Comparison of ENCODE assay signal across 8 mouse cellular contexts in genomic region chr13:85287876-85288573, GRCm38 (mm10). TPM values are rescaled to one million over a fixed set of nuclear protein-coding genes. Genes with fewer than 3 reads are reported as not detected.
DNase-seq lines count a peak whose midpoint lies in the region; ATAC-seq lines count a peak whose summit lies in the region.

No protein-coding gene starts in this region.

- H3K4me2 ChIP-seq in heart, embryonic 12.5 days: peak overlapping the region; percentile 58
- peak overlapping the region; percentile 62 for H3K4me2 ChIP-seq in stomach, embryonic 15.5 days

- WGBS in heart, embryonic 12.5 days: under 1% methylated on average over 24 of the region's 25 CpGs
- WGBS in stomach, embryonic 15.5 days: under 1% methylated on average over 25 of the region's 25 CpGs

- peak overlapping the region; percentile 100 for H3K9ac ChIP-seq in heart, embryonic 12.5 days
- peak overlapping the region; percentile 100 for H3K9ac ChIP-seq in stomach, embryonic 15.5 days

- peak overlapping the region; percentile 99 for H3K27ac ChIP-seq in heart, embryonic 12.5 days (ENCODE audit: poor library complexity, severe bottlenecking)
- peak overlapping the region; percentile 100 for H3K27ac ChIP-seq in stomach, embryonic 15.5 days

- H3K9me3 ChIP-seq in heart, embryonic 12.5 days (replicated peaks): 0 out of 2 replicates have a peak, but pooled peaks cover 3% of the 10 kb centered on the region
- no peaks in the 10 kb centered on the region for H3K9me3 ChIP-seq in stomach, embryonic 15.5 days

- peak overlapping the region; percentile 99 for H3K4me3 ChIP-seq in heart, embryonic 12.5 days
- peak overlapping the region; percentile 99 for H3K4me3 ChIP-seq in stomach, embryonic 15.5 days (replicated peaks)

- peak; percentile 8 for ATAC-seq in heart, embryonic 12.5 days (ENCODE audit: insufficient number of reproducible peaks, low FRiP score)
- ATAC-seq in megakaryocyte progenitor cell, adult 5-6 weeks (replicated peaks; ENCODE audit: poor library complexity): peak; percentile 8; the same call in 1 of the 2 replicates
- ATAC-seq in stomach, embryonic 15.5 days (ENCODE audit: insufficient read depth, low FRiP score, low read depth): no peak

- no peaks in the 10 kb centered on the region for H3K27me3 ChIP-seq in heart, embryonic 12.5 days (replicated peaks)
- no peaks in the 10 kb centered on the region for H3K27me3 ChIP-seq in stomach, embryonic 15.5 days (replicated peaks)

- 0 out of 2 replicates have a peak, but pooled peaks cover 7% of the 10 kb centered on the region for H3K4me1 ChIP-seq in heart, embryonic 12.5 days (replicated peaks)
- no peaks in the 10 kb centered on the region for H3K4me1 ChIP-seq in stomach, embryonic 15.5 days

- peak; percentile 10 to 11 for DNase-seq in cerebellum, postnatal 10 days
- no peak for DNase-seq in cerebellum, postnatal 4 days (ENCODE audit: low spot score in 2 of 2)
- peak; percentile 27 for DNase-seq in ES-CJ7 (ENCODE audit: low read depth, low spot score)
- DNase-seq in embryo, embryonic 11.5 days (ENCODE audit: low read depth, low spot score): peak; percentile 17
- DNase-seq in kidney, postnatal 25 days: peak; percentile 20 to 56

- no peaks in the 10 kb centered on the region for H3K36me3 ChIP-seq in heart, embryonic 12.5 days
- no peaks in the 10 kb centered on the region for H3K36me3 ChIP-seq in stomach, embryonic 15.5 days

RNA-seq across cellular contexts. Expression of gene Rasa1, which starts 0.9 kb away (rescaled TPM):
- 41.3 and 44.0 TPM in 2 replicates for polyA plus RNA-seq in heart, embryonic 12.5 days (2016; fragmentation: Nextera tagmentation; extraction: Ambion mirVana)
- total RNA-seq in megakaryocyte progenitor cell, adult 5-6 weeks (2015): 79.0 and 82.7 TPM in 2 replicates
- total RNA-seq in megakaryocyte progenitor cell, adult 5-6 weeks (2017): 51.4 and 57.1 TPM in 2 replicates
- 39.0 and 41.0 TPM in 2 replicates for polyA plus RNA-seq in stomach, embryonic 15.5 days (2015; fragmentation: Nextera tagmentation; extraction: Ambion mirVana)

Comparison
In these comparisons a context has a peak if more than half of its experiments do, and no peak if none do; other contexts are left out.
1. DNase-seq: peak in cerebellum, postnatal 10 days (2 of 2), ES-CJ7 (single experiment), embryo, embryonic 11.5 days (single experiment) and kidney, postnatal 25 days (2 of 2); none in cerebellum, postnatal 4 days (0 of 2).